Mouse (Mus musculus) ES-Bruce4 (cell line): ENCODE data around the gene Psmb7.

Experiments
- CTCF ChIP-seq: IDR thresholded peaks from one replicate; pipeline ENCODE4 v1.8.1; 2011; ENCODE audit warnings: low read depth, low read length
- POLR2A ChIP-seq: IDR thresholded peaks from one replicate; pipeline ENCODE4 v1.8.1; 2011; ENCODE audit warnings: low read length; ENCODE audit not compliant: insufficient read depth

DNA sequence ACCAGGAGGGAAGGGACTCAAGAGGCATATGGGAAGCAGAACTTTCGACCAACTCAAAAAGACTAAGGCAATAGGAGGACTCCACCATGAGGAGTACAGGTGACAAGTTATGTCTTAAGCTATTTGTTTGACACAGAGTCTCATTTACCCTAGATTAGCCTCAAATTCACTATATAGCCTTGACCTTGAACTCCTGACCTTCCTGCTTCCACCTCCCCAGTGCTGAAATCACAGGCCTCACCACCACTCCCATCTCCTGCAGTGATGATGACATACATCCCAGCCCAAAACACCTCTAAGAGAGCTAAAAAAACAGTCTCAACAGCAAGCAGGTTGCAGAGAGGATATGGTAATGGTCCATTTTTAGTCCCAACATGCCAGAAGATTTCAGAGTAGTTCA, 2.1 kb downstream of the Psmb7 start:
- no peak for TF ChIP-seq CTCF
- TF ChIP-seq POLR2A, result no peak
